ENCODE assay signal across 18 mouse cellular contexts in the genomic region with DNA sequence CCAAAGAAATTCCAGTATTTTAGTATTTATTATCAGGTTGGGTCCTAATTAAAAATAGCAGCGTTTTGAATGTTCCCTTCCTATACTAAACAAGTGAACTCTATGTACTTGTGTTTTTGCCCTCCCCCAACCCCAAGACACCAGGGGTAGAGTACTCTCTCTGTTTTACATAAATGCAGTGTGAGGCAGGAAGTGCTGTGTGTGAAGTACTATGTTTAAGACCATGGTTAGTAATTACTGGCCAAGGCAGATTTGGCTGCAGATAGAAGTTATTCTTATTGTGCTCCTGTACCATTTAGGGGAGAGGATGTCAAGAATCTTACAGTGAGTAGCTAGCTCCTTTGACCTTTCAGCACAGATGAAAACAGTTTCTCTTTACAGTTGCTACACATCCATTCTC. TPM values are rescaled to one million over a fixed set of nuclear protein-coding genes. Genes with fewer than 3 reads are reported as not detected.
DNase-seq lines count a peak whose midpoint lies in the region; ATAC-seq and TF ChIP-seq lines count a peak whose summit lies in the region.
"Had no signal": no experiment of that assay in that cellular context is flagged by ENCODE, and none has a peak within 500 bp of the region (broad histone marks: within the 10 kb centered on the region; RNA-seq: fewer than 3 reads in every experiment).

No protein-coding gene starts in this region.

- peaks cover 2% of the 10 kb centered on the region; the same call in 1 of the 2 replicates for H3K9me3 ChIP-seq in heart, embryonic 12.5 days (replicated peaks)

- no peak overlapping the region for H3K4me3 ChIP-seq in gastrocnemius, adult 2 months
- no peak overlapping the region for H3K4me3 ChIP-seq in olfactory bulb, adult 2 months (ENCODE audit: insufficient read depth, low read depth, low read length)
- H3K4me3 ChIP-seq in heart, embryonic 12.5 days, result no peak overlapping the region
- H3K4me3 ChIP-seq: embryonic facial prominence, embryonic 15.5 days; heart, adult 2 months; hindbrain, embryonic 10.5 days had no signal

- TF ChIP-seq POLR2A in olfactory bulb, adult 2 months (IDR thresholded peaks at IDR 0.05; ENCODE audit: insufficient read depth, low read depth, low read length), result no peak

- intact Hi-C loops in gastrocnemius, adult 2 months (cut with DNase I), result loop anchor here (5.0 kb wide), 1 partner anchor 34 kb away; no protein-coding TSS in a partner anchor
- intact Hi-C loops in gastrocnemius, postnatal 14 days (cut with DNase I; ENCODE audit: low total_unique reads), result no loop called here

- 7% methylated on average over 1 of the region's 1 CpGs for WGBS in olfactory bulb, adult 2 months
- 63% methylated on average over 1 of the region's 1 CpGs for WGBS in heart, embryonic 12.5 days

- no peak for TF ChIP-seq CTCF in gastrocnemius, adult 2 months (IDR thresholded peaks at IDR 0.05)
- no peak for TF ChIP-seq CTCF in olfactory bulb, adult 2 months (IDR thresholded peaks at IDR 0.05; ENCODE audit: insufficient read depth, low read depth, low read length)

- DNase-seq in gastrocnemius, adult 2 months, result no peak
- DNase-seq in gastrocnemius, postnatal 14 days, result no peak
- peak; percentile 42 for DNase-seq in CD4-positive, CD25-positive, alpha-beta regulatory T cell, adult 2 months (ENCODE audit: low read depth, low spot score)
- DNase-seq in induced T-regulatory cell, adult 2 months (ENCODE audit: low read depth), result peak; percentile 53
- no peak for DNase-seq in urinary bladder, postnatal 10 days (ENCODE audit: low spot score)
- DNase-seq: adrenal gland, adult 8-10 months; adrenal gland, postnatal 36 days; cerebellum, adult 2 months; cerebellum, postnatal 10 days; gastrocnemius, postnatal 10 days; heart, adult 2 months had no signal

- peaks cover 4% of the 10 kb centered on the region for H3K4me1 ChIP-seq in olfactory bulb, adult 2 months (ENCODE audit: control insufficient read depth, insufficient read depth, low read length)
- peaks cover 28% of the 10 kb centered on the region for H3K4me1 ChIP-seq in heart, embryonic 12.5 days (replicated peaks)

- 0 out of 2 replicates have a peak, but pooled peaks cover 1% of the 10 kb centered on the region for H3K36me3 ChIP-seq in heart, embryonic 12.5 days
- H3K36me3 ChIP-seq: embryonic facial prominence, embryonic 15.5 days had no signal

- no peaks in the 10 kb centered on the region for H3K27me3 ChIP-seq in heart, embryonic 12.5 days (replicated peaks)
- H3K27me3 ChIP-seq: embryonic facial prominence, embryonic 15.5 days had no signal

- ATAC-seq in heart, embryonic 12.5 days (ENCODE audit: insufficient number of reproducible peaks, low FRiP score), result no peak
- no peak for ATAC-seq in monocyte, adult 5-6 weeks (replicated peaks; ENCODE audit: insufficient number of reproducible peaks, low FRiP score, low TSS enrichment, poor library complexity, severe bottlenecking)

- no peak overlapping the region for H3K4me2 ChIP-seq in heart, embryonic 12.5 days
- H3K4me2 ChIP-seq: embryonic facial prominence, embryonic 15.5 days; heart, embryonic 11.5 days; hindbrain, embryonic 14.5 days had no signal

- peak overlapping the region; percentile 85 for H3K27ac ChIP-seq in gastrocnemius, adult 2 months
- H3K27ac ChIP-seq in olfactory bulb, adult 2 months (ENCODE audit: insufficient read depth, low read depth, low read length), result peak overlapping the region; percentile 44; the same call in 1 of the 2 replicates
- H3K27ac ChIP-seq in heart, embryonic 12.5 days (ENCODE audit: poor library complexity, severe bottlenecking), result no peak overlapping the region
- H3K27ac ChIP-seq: embryonic facial prominence, embryonic 15.5 days; heart, adult 2 months; hindbrain, embryonic 10.5 days; hindbrain, embryonic 14.5 days had no signal

- H3K9ac ChIP-seq in heart, embryonic 12.5 days, result no peak overlapping the region
- H3K9ac ChIP-seq: embryonic facial prominence, embryonic 15.5 days; hindbrain, embryonic 14.5 days had no signal

RNA-seq across cellular contexts. Expression of gene Tbl1xr1, which starts 39.7 kb away (rescaled TPM):
- 10 to 100 TPM; 53.6 to 66.5 TPM for total RNA-seq in gastrocnemius, adult 2 months (2021)
- 10 to 100 TPM; 49.8 to 65.4 TPM for total RNA-seq in gastrocnemius, postnatal 14 days (2021)
- not detected in 2 replicates for polyA plus RNA-seq in olfactory bulb, adult 2 months (2012; ENCODE audit: insufficient read depth, insufficient read length, low replicate concordance, missing spikeins)
- polyA plus RNA-seq in heart, embryonic 12.5 days (2016; fragmentation: Nextera tagmentation; extraction: Ambion mirVana), result 16.9 and 22.8 TPM in 2 replicates
- total RNA-seq in monocyte, adult 5-6 weeks (2017), result 83.4 to 96.7 TPM (median 89.1 TPM) in 3 replicates

Comparison
In these comparisons a context has a peak if more than half of its experiments do, and no peak if none do; other contexts are left out.
1. DNase-seq: peak in CD4-positive, CD25-positive, alpha-beta regulatory T cell, adult 2 months (single experiment) and induced T-regulatory cell, adult 2 months (single experiment); none in gastrocnemius, adult 2 months (single experiment), gastrocnemius, postnatal 14 days (single experiment) and urinary bladder, postnatal 10 days (single experiment).